Mouse (Mus musculus) intestine, embryonic 14.5 days (tissue): Measurements from ENCODE around the gene Frs2. TPM values are rescaled to one million over a fixed set of nuclear protein-coding genes. Genes with fewer than 3 reads are reported as not detected.
A peak's percentile ranks its signal among the peaks of the same experiment; 100 is the strongest.

ENCODE experiments used
- ATAC-seq: fragments of 200-750 bp; cut with Nextera tagmentation; replicated peaks from 2 replicates; pipeline ENCODE4 v1.8.0; 2017; ENCODE audit warnings: low read depth, moderate number of reproducible peaks, moderate TSS enrichment, moderate library complexity; ENCODE audit not compliant: low FRiP score, low TSS enrichment
- DNase-seq: peaks from one replicate; pipeline ENCODE4 v3.0.0-alpha.2; 2018; ENCODE audit warnings: low spot score
- H3K27ac ChIP-seq: fragments of 300-500 bp; sonication (generic); 2 replicates; pipeline ENCODE4 v1.5.1; 2014; ENCODE audit warnings: low read depth, mild to moderate bottlenecking, control low read depth
- H3K27me3 ChIP-seq: fragments of 300-500 bp; sonication (generic); replicated peaks from 2 replicates; pipeline ENCODE4 v1.6.1; 2014; ENCODE audit warnings: low read length, control low read depth; ENCODE audit not compliant: control insufficient read depth, insufficient read depth
- H3K36me3 ChIP-seq: fragments of 300-500 bp; sonication (generic); 2 replicates; pipeline ENCODE4 v1.6.1; 2014; ENCODE audit warnings: low read length, control low read depth; ENCODE audit not compliant: control insufficient read depth, insufficient read depth
- H3K4me1 ChIP-seq: fragments of 300-500 bp; sonication (generic); replicated peaks from 2 replicates; pipeline ENCODE4 v1.6.1; 2014; ENCODE audit warnings: low read length, control low read depth, mixed read lengths; ENCODE audit not compliant: control insufficient read depth, insufficient read depth
- H3K4me2 ChIP-seq: fragments of 300-500 bp; sonication (generic); 2 replicates; pipeline ENCODE4 v1.6.1; 2014; ENCODE audit warnings: low read length
- H3K4me3 ChIP-seq: fragments of 300-500 bp; sonication (generic); 2 replicates; pipeline ENCODE4 v1.5.1; 2014; ENCODE audit warnings: low read depth, low read length, control low read depth, mixed read lengths
- H3K9ac ChIP-seq: fragments of 300-500 bp; sonication (generic); 2 replicates; pipeline ENCODE4 v1.6.1; 2014; ENCODE audit warnings: mild to moderate bottlenecking, low read length
- H3K9me3 ChIP-seq: fragments of 300-500 bp; sonication (generic); 2 replicates; pipeline ENCODE4 v1.6.1; 2016; ENCODE audit warnings: low read length, control low read depth; ENCODE audit not compliant: control insufficient read depth
- WGBS: fragments of 180-500 bp; shearing (Covaris S2); extraction: QIAGEN DNeasy Blood & Tissue Kit; methylation state at CpG from one replicate; pipeline ENCODE4 v1.1.7; 2014; 5-methylcytosine and 5-hydroxymethylcytosine counted together
- polyA plus RNA-seq: library from polyadenylated mRNA; unstranded; fragments of >200 nt; fragmentation: Nextera tagmentation; extraction: Ambion mirVana; gene quantifications from 2 replicates; pipeline ENCODE4 v1.2.1, GENCODE M21; 2014

Frs2 gene
- polyA plus RNA-seq, 1 experiment from 2014 or later: 28.0 TPM

GRCm38 (mm10) chr10:117081914-117082359 lies 66.4 kb downstream of the Frs2 start:
- H3K27ac ChIP-seq: no peak overlapping the region
- DNase-seq (no peak), ATAC-seq (no peak)
- WGBS: 84% methylated on average over 2 of the region's 2 CpGs
- no peak overlapping the region for H3K4me2 ChIP-seq
- H3K9ac ChIP-seq: no peak overlapping the region
- no peak overlapping the region for H3K4me3 ChIP-seq
- peaks cover 53% of the 10 kb centered on the region for H3K36me3 ChIP-seq
- no peaks in the 10 kb centered on the region for H3K9me3 ChIP-seq
- no peaks in the 10 kb centered on the region for H3K27me3 ChIP-seq
- H3K4me1 ChIP-seq: no peaks in the 10 kb centered on the region

- Histone ChIP-seq H3K9me3 (no peaks in the 10 kb centered on the region), H3K4me3 (no peak overlapping the region), H3K27me3 (no peaks in the 10 kb centered on the region), H3K4me2 (no peak overlapping the region), H3K27ac (no peak overlapping the region), H3K4me1 (no peaks in the 10 kb centered on the region), H3K36me3 (peaks cover 59% of the 10 kb centered on the region), H3K9ac (no peak overlapping the region)
- WGBS: 77% methylated on average over 4 of the region's 4 CpGs
- ATAC-seq (no peak), DNase-seq (no peak)
These were observed 67.0 kb downstream of the Frs2 start for GRCm38 (mm10) chr10:117081326-117081725.

DNA sequence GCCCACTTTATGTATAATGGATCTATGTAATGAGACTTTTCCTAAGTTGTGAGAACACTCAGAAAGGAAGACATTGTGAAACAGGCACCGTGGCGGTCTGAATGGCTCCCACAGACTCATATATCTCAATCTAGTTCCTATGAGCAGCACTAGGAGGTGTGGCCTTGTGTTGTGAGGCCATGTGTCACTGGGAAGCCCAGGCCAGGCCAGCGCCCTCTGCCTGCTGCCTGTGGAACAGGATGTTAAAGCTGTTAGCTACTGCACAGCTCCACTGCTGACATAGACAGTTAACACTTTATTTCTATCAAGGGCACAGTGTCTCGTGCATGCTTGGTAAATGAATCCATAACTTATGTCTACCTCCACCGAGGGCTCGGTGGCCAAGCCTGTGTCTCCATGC lies 70.0 kb downstream of the Frs2 start:
- H3K4me2 ChIP-seq: no peak overlapping the region
- no peak for ATAC-seq
- no peaks in the 10 kb centered on the region for H3K4me1 ChIP-seq
- H3K36me3 ChIP-seq: peaks cover 74% of the 10 kb centered on the region
- H3K27me3 ChIP-seq: no peaks in the 10 kb centered on the region
- no peak for DNase-seq
- no peak overlapping the region for H3K9ac ChIP-seq
- WGBS: 75% methylated on average over 6 of the region's 6 CpGs
- no peak overlapping the region for H3K4me3 ChIP-seq
- H3K9me3 ChIP-seq: no peaks in the 10 kb centered on the region
- no peak overlapping the region for H3K27ac ChIP-seq

DNA sequence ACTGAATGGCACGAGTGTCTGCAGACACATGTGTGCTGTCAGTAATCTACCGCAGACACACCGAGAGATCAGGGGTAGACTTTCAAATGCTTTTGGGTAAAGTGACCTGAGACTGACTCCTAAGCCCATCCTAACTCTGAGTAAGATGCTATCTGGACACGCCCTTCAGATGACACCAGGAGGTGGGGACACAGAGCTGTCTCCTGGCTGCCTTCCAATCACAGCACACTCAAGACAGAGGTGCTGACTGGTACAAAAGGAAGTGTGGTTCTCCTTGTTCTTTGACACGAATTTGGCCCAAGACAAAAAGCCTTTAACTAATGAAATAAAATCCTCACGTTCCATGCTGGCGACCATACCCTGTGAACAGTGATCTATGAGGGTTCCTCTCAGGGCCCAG lies 75.2 kb downstream of the Frs2 start:
- no peak overlapping the region for H3K9ac ChIP-seq
- DNase-seq (no peak), ATAC-seq (no peak)
- H3K36me3 ChIP-seq: peaks cover 73% of the 10 kb centered on the region
- 86% methylated on average over 7 of the region's 7 CpGs for WGBS
- H3K4me3 ChIP-seq: no peak overlapping the region
- H3K27ac ChIP-seq: no peak overlapping the region
- no peaks in the 10 kb centered on the region for H3K9me3 ChIP-seq
- H3K27me3 ChIP-seq: no peaks in the 10 kb centered on the region
- no peak overlapping the region for H3K4me2 ChIP-seq
- no peaks in the 10 kb centered on the region for H3K4me1 ChIP-seq

DNA sequence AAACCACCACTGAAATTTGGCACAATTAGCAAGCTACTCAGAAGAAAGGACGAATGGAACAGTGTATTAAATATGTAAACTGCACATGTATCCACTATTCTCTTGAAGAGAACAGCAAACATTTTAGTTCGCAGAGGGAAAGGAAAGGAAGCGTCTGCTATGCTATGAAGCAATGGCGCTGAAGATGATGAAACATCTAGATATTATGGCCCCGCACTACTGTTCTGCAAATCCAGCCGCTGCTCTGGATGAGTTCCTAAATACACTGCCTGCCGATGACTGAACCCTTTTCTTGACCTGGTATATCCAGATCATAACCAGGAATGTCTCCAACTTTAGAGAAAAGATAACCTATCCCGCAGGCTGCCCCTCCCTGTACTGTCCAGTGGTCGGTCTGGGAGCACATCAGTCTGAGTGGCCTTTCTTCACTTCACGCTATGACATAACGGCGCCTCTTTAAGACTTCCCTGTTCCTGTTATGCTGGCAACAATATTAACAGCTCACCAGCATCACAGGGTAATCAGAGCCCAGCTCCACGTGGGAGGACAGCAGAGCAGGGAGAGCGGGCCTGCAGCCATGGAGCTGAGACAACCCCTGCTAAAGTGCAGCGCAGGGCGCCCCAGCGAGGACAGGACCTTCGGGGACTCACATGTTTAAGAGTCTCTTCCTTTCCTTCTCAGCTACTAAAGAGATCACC lies 76.0 kb downstream of the Frs2 start:
- Histone ChIP-seq H3K9me3 (no peaks in the 10 kb centered on the region), H3K4me3 (no peak overlapping the region), H3K4me2 (no peak overlapping the region), H3K4me1 (no peaks in the 10 kb centered on the region), H3K27ac (no peak overlapping the region), H3K27me3 (no peaks in the 10 kb centered on the region), H3K9ac (no peak overlapping the region), H3K36me3 (peaks cover 71% of the 10 kb centered on the region)
- ATAC-seq (no peak), DNase-seq (no peak)
- WGBS: 94% methylated on average over 18 of the region's 18 CpGs

- H3K9ac ChIP-seq: no peak overlapping the region
- WGBS: 90% methylated on average over 3 of the region's 3 CpGs
- no peak for ATAC-seq
These were observed 79.2 kb downstream of the Frs2 start for GRCm38 (mm10) chr10:117069109-117069508.

DNA sequence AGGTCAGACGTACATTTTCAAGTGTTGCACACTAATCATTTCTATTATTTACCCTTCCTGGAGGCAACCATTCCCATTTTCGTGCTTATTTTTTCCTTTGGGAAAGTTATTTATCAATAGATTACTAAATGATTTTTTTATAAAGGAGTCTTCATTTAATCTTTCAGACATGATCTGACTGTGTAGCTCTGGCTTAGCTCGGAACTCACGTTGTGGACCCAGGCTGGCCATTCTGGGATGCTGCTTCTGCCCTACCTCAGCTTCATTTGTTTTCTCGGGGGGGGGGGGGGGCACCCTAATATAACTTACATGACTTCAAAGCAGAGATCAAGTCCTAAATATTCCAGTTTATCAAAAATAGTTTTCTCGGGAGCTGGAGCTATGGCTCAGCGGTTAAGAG lies 84.3 kb downstream of the Frs2 start:
- H3K27ac ChIP-seq: peak overlapping the region; percentile 94
- H3K27me3 ChIP-seq: no peaks in the 10 kb centered on the region
- H3K4me3 ChIP-seq: peak overlapping the region; percentile 91
- peak; percentile 69 for DNase-seq
- H3K9me3 ChIP-seq: no peaks in the 10 kb centered on the region
- H3K36me3 ChIP-seq: peaks cover 32% of the 10 kb centered on the region
- H3K4me1 ChIP-seq: peaks cover 10% of the 10 kb centered on the region
- H3K4me2 ChIP-seq: peak overlapping the region; percentile 60
- 11% methylated on average over 7 of the region's 7 CpGs for WGBS
- peak; percentile 36; the same call in 1 of the 2 replicates for ATAC-seq
- peak overlapping the region; percentile 69 for H3K9ac ChIP-seq

More at GRCm38 (mm10) chr10:117069109-117069508, 79.2 kb downstream of the Frs2 start:
- no peak overlapping the region for H3K4me3 ChIP-seq
- no peak overlapping the region for H3K27ac ChIP-seq
- H3K4me2 ChIP-seq: no peak overlapping the region
- DNase-seq: no peak
- H3K4me1 ChIP-seq: no peaks in the 10 kb centered on the region
- H3K9me3 ChIP-seq: no peaks in the 10 kb centered on the region
- peaks cover 42% of the 10 kb centered on the region for H3K36me3 ChIP-seq
- no peaks in the 10 kb centered on the region for H3K27me3 ChIP-seq

DNA sequence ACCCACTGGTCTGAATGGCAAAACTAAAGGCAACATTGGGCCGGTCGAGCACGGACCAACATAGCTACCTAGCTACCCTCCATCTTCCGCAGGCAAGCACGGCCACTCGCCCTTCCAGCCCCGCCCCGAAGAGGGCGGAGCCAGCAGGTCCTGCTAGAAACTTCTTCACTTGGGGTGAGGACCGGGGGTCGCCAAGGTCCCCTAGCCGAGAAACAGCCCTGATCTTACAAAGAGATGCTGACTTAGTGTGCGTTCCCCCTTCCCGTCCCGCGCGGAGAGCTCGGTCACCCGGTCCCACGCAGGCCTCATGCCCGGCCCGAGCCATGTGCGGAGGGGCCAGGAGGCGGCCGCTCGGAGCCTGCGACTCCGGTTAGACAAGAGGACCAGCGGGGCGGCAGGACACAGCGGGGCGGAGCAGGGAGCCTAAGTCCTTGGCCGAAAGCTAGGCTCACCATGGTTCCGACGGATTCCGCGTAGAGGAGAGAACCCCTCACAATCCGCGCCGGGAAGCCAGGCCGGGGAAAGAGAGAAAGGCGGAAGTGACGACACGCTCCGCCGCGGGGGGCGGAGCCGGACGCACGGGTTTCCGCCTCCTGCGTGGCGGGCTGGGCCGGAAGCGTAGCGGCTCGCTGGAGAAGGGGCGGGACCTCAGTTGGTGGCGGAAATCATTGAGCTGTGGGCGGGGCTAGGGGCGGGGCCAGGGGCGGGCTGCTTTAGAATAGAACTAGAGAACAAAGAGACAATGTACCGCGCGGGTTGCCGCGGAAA lies 84.9 kb downstream of the Frs2 start, which contains the start of gene Cct2:
TSS of gene Cct2 (minus strand) at position 561 of the 768 bp plus-strand sequence.
- H3K9ac ChIP-seq: peak within 1 kb of the TSS; percentile 89
- ATAC-seq (peak; percentile 96), DNase-seq (peak; percentile 97)
- H3K36me3 ChIP-seq: peaks cover 39% of the 10 kb centered on the region
- H3K4me3 ChIP-seq: peak within 1 kb of the TSS; percentile 91
- no peaks in the 10 kb centered on the region for H3K9me3 ChIP-seq
- no peaks in the 10 kb centered on the region for H3K27me3 ChIP-seq
- peaks cover 10% of the 10 kb centered on the region for H3K4me1 ChIP-seq
- peak within 1 kb of the TSS; percentile 94 for H3K27ac ChIP-seq
- WGBS: under 1% methylated on average over 68 of the region's 68 CpGs
- H3K4me2 ChIP-seq: peak within 1 kb of the TSS; percentile 95
